Mouse (Mus musculus): ENCODE measurements around the gene Fras1. TPM values are rescaled to one million over a fixed set of nuclear protein-coding genes. Genes with fewer than 3 reads are reported as not detected.

The Fras1 gene
- polyA plus RNA-seq, 1 experiment = not detected

DNA sequence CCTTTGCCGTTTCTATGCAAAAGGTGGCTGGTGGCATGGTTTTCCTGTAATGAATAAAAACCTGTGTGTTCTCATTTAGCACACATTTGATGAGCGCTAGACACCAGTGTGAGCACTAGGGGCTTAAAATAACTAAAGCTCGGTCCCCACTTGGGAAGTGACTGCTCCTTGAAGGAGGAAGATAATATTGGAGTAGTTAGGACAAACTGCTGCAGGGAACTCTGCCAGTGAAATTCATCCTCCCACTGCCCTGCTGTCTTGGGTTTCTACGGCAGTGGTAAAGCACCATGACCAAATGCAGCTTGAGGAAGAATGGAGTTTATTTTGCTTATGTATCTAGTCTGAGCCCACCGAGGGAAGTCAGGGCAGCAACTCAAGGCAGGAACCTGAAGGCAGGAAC lies 211.0 kb downstream of the Fras1 start:
- Histone ChIP-seq H3K4me1 (ENCODE audit: control insufficient read depth, insufficient read depth, low read length) (no peaks in the 10 kb centered on the region), H3K4me3 (ENCODE audit: insufficient read depth, low read length) (no peak overlapping the region), H3K27ac (ENCODE audit: insufficient read depth, low read depth, low read length) (no peak overlapping the region)
- TF ChIP-seq POLR2A (IDR thresholded peaks at IDR 0.05; ENCODE audit: borderline replicate concordance, low read depth, low read length) (no peak), CTCF (IDR thresholded peaks at IDR 0.05; ENCODE audit: low read depth, low read length) (no peak)

DNA sequence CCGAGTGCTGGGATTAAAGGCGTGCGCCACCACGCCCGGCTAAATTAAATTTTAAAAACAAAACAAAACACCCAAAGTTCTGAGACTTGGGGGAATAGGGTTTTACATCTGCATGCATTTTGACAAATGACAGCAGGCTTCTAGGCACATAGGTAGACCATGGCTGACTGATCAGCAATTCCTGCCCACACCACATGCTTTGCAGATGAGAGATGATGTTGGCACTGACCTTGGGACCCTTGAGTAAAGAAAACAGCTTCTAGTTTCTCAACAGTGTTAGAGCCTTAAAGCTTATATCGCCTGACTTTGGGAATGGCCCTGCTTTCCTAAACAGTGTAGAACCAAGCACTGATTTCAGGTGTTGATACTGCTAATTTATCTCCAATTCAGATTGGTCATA lies 216.9 kb downstream of the Fras1 start:
- TF ChIP-seq CTCF (IDR thresholded peaks at IDR 0.05; ENCODE audit: low read depth, low read length) = no peak
- no peak for TF ChIP-seq POLR2A (IDR thresholded peaks at IDR 0.05; ENCODE audit: borderline replicate concordance, low read depth, low read length)
- H3K4me1 ChIP-seq (ENCODE audit: control insufficient read depth, insufficient read depth, low read length) = no peaks in the 10 kb centered on the region
- H3K27ac ChIP-seq (ENCODE audit: insufficient read depth, low read depth, low read length) = no peak overlapping the region
- no peak overlapping the region for H3K4me3 ChIP-seq (ENCODE audit: insufficient read depth, low read length)

DNA sequence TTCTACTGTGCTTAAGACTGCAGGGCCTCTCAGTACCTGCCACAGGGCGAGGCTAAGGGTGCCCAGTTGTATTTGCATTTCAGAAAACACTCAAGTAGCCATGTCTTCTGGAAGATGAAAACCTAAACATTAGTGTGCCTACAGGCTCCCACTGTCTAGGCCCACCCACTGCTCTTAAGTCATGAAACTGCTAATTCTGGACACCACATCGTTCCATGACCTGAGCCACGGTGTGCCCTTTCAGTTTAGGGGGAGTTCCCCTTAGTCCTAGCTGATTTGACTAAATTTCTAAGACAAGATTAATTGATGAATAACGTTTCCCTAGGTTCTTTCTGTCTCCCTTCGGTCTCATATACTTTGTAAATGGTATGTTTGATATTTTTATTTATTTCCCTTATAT lies 222.0 kb downstream of the Fras1 start:
- TF ChIP-seq POLR2A (IDR thresholded peaks at IDR 0.05; ENCODE audit: borderline replicate concordance, low read depth, low read length) (no peak), CTCF (IDR thresholded peaks at IDR 0.05; ENCODE audit: low read depth, low read length) (no peak)
- no peak overlapping the region for H3K27ac ChIP-seq (ENCODE audit: insufficient read depth, low read depth, low read length)
- no peak overlapping the region for H3K4me3 ChIP-seq (ENCODE audit: insufficient read depth, low read length)
- H3K4me1 ChIP-seq (ENCODE audit: control insufficient read depth, insufficient read depth, low read length) = no peaks in the 10 kb centered on the region

DNA sequence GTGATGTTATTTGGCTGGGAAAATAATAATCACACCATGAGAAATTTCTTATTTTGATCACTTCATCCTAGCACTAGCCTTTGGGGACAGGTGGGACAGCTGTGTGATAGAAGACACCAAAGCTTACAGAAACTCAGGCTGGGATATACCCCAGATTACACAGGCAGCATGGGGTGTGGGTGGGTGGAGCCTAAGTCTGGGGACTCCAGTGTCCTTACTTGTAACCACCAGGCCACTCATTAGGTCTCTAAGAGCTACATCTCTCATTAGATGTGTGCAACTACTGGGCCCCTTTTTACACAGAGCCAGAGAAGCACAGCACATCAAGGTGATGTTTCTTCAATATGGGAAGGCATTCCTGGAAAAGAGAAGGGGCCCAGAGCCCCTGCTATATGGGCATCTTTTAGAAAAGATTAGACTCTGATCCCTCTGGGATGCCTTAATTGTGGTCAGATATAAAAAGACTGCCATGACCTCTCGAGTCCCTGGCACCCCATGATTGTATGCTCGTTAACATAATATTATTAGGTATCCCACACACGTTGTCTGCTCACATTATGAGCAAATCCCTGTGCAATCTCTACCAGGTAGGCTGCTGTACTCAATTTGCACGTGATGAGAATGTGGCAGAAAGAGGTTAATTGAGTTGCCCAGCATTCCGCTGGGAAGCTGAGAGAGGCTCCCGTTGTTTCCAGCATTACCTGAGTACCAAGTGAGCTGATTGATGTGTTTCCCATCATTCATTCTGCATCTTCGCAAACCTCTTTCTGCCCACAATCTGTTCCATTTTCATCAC lies 230.4 kb downstream of the Fras1 start:
- Histone ChIP-seq H3K4me1 (ENCODE audit: control insufficient read depth, insufficient read depth, low read length) (no peaks in the 10 kb centered on the region), H3K27ac (ENCODE audit: insufficient read depth, low read depth, low read length) (no peak overlapping the region), H3K4me3 (ENCODE audit: insufficient read depth, low read length) (no peak overlapping the region)
- no peak for TF ChIP-seq POLR2A (IDR thresholded peaks at IDR 0.05; ENCODE audit: borderline replicate concordance, low read depth, low read length)
- no peak for TF ChIP-seq CTCF (IDR thresholded peaks at IDR 0.05; ENCODE audit: low read depth, low read length)

DNA sequence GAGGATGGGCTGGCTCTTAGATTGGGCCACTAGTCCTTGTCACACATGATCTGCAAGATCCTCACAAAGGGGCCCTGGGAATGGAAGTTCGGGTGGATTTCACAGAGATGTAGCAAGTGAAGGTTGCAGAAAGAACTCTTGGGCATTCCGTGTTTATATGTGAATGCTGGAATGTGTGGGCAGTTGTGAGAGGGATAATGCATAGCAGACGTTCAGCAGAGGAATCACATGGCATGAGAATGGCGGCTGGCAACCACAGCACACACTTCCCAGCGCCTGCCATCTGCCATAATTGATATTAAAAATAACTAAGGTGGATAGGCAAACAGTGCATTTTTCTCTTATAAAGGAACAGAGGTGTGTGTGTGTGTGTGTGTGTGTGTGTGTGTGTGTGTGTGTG lies 234.3 kb downstream of the Fras1 start:
- Histone ChIP-seq H3K4me1 (ENCODE audit: control insufficient read depth, insufficient read depth, low read length) (no peaks in the 10 kb centered on the region), H3K27ac (ENCODE audit: insufficient read depth, low read depth, low read length) (no peak overlapping the region), H3K4me3 (ENCODE audit: insufficient read depth, low read length) (no peak overlapping the region)
- TF ChIP-seq POLR2A (IDR thresholded peaks at IDR 0.05; ENCODE audit: borderline replicate concordance, low read depth, low read length) (no peak), CTCF (IDR thresholded peaks at IDR 0.05; ENCODE audit: low read depth, low read length) (no peak)

DNA sequence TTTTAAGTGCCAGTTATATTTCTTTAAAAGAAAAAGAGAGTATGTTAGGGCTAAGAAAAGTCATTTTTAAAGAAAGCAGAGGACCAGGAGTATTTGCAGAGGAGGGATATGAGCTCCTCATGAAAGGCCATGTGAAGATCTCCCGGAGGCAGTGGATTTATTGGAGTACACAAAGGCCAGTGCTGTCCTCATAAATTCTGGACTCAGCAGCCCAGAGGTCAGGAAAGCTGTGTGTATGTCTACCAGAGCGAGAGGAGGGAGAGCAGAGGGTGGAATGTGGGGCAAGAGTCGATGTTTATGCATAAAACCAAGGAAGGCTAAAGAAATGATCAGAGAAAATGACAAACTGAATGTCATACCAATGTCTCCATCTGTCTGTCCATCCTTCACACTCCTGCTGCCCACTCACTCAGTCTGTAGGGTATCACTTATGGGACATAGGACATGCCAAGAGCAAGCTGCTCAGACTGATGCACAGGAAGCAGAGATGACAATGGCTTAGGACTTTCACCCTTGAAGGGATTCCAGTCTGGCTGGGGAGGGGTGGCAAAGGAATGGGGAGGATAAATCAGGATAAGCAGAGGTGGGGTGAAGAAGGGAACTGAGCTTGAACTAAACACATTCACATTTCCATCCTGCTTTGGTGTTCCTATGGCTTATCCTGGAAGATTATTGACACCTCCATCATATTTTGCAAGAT lies 235.0 kb downstream of the Fras1 start:
- Histone ChIP-seq H3K4me1 (ENCODE audit: control insufficient read depth, insufficient read depth, low read length) (no peaks in the 10 kb centered on the region), H3K4me3 (ENCODE audit: insufficient read depth, low read length) (no peak overlapping the region), H3K27ac (ENCODE audit: insufficient read depth, low read depth, low read length) (no peak overlapping the region)
- TF ChIP-seq CTCF (IDR thresholded peaks at IDR 0.05; ENCODE audit: low read depth, low read length) (no peak), POLR2A (IDR thresholded peaks at IDR 0.05; ENCODE audit: borderline replicate concordance, low read depth, low read length) (no peak)

DNA sequence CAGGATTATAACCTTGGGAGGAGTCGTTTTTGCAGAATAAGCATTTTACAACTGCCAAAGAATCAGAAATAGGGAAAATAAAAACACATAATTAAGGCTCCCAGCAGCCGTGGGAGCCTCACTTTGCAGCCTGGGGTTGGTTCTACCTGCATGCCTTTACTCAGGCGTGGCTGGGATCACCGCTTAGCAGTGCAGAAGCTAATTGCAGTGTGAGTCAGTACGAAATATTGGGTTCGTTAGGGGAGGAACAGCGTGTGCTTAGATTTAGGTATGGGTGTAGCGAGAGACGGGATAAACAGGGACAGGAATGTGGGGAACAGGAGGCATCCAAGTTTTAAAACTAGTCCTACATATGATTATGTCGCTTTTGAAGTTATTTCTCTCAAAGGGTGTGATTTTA lies 238.3 kb downstream of the Fras1 start:
- no peak overlapping the region for H3K27ac ChIP-seq (ENCODE audit: insufficient read depth, low read depth, low read length)
- TF ChIP-seq POLR2A (IDR thresholded peaks at IDR 0.05; ENCODE audit: borderline replicate concordance, low read depth, low read length) (no peak), CTCF (IDR thresholded peaks at IDR 0.05; ENCODE audit: low read depth, low read length) (no peak)
- no peak overlapping the region for H3K4me3 ChIP-seq (ENCODE audit: insufficient read depth, low read length)
- H3K4me1 ChIP-seq (ENCODE audit: control insufficient read depth, insufficient read depth, low read length) = no peaks in the 10 kb centered on the region

DNA sequence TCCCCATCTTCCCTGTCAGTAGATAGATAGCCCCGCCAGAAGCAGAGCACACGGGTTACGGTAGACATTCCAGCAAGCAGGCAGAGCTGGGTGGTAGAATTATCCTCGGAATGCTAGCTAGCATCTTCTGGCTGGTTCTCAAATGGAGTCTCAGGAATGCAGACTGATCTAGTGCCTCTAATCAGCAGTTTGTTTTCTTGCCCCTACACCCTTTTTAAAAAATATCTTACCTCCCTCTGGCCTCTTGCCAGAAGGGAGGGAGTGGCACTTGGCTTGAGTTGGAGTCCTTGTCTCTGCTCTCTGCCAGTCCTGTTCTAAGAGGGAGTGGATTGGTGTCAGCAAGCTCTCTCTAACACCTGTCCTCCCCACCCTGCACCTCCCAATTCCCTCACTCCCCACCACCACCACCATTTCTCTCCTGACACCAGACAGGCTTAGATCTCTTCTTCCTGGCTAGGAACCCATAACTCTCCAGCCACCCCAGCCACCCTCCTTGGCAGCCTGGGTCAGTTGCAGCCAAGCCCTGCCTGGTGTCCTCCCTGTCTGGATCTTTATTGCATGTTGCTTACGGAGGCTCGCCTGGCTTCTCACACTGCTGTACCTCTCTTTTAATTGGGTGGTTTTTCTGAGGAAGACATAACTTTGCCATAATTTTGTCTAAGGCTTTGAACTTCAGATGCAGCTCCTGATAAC lies 243.3 kb downstream of the Fras1 start:
- TF ChIP-seq POLR2A (IDR thresholded peaks at IDR 0.05; ENCODE audit: borderline replicate concordance, low read depth, low read length) = no peak
- no peak for TF ChIP-seq CTCF (IDR thresholded peaks at IDR 0.05; ENCODE audit: low read depth, low read length)
- H3K27ac ChIP-seq (ENCODE audit: insufficient read depth, low read depth, low read length) = no peak overlapping the region

DNA sequence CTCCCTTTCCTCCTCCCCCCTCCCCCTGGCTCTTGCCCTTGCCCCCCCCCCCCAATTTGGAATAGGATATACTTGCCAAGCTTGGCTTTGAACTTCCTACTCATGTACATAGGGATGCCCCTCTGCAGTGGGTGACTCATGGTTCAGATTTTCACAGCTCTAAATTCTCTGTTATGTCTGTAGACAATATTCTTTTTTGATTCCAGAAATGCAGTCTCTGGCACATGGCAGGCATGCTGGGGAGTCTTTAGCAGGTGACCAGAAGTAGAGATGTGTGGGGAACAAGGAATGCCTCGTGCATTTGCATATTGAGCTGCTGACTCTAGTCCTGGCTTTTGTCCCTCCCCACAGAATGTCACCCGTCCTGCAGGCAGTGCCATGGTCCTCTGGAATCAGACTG lies 244.3 kb downstream of the Fras1 start:
- no peak for TF ChIP-seq POLR2A (IDR thresholded peaks at IDR 0.05; ENCODE audit: borderline replicate concordance, low read depth, low read length)
- no peak for TF ChIP-seq CTCF (IDR thresholded peaks at IDR 0.05; ENCODE audit: low read depth, low read length)
- H3K4me3 ChIP-seq (ENCODE audit: insufficient read depth, low read length) = no peak overlapping the region
- no peak overlapping the region for H3K27ac ChIP-seq (ENCODE audit: insufficient read depth, low read depth, low read length)
- peaks cover 8% of the 10 kb centered on the region for H3K4me1 ChIP-seq (ENCODE audit: control insufficient read depth, insufficient read depth, low read length)

More for the DNA sequence above, 243.3 kb downstream of the Fras1 start:
- Histone ChIP-seq H3K4me3 (ENCODE audit: insufficient read depth, low read length) (no peak overlapping the region), H3K4me1 (ENCODE audit: control insufficient read depth, insufficient read depth, low read length) (peaks cover 8% of the 10 kb centered on the region)

DNA sequence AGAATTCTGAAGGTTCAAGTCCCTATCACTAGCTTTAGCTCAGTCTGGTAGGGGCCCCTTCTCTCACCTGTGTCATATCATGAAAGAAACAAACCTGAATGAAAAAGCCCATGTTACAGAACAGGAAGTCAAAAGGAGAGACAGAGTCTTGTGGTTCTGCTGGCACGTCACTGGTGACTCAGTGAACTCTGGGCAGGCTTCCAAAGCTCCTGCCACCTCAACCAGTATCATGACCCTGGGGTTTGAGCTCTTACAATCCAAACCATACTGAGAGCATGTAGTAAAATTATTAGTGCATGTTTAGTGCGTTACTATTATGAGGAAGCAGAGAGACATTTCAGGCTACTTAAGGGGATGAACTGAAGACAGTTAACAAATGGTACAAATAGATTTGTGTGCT lies 246.5 kb downstream of the Fras1 start:
- TF ChIP-seq POLR2A (IDR thresholded peaks at IDR 0.05; ENCODE audit: borderline replicate concordance, low read depth, low read length) = no peak
- no peak for TF ChIP-seq CTCF (IDR thresholded peaks at IDR 0.05; ENCODE audit: low read depth, low read length)
- H3K27ac ChIP-seq (ENCODE audit: insufficient read depth, low read depth, low read length) = no peak overlapping the region
- H3K4me3 ChIP-seq (ENCODE audit: insufficient read depth, low read length) = no peak overlapping the region
- peaks cover 8% of the 10 kb centered on the region for H3K4me1 ChIP-seq (ENCODE audit: control insufficient read depth, insufficient read depth, low read length)
